Mouse (Mus musculus) hindbrain, embryonic 13.5 days (tissue): ENCODE results near the gene Ppp1r11. TPM values are rescaled to one million over a fixed set of nuclear protein-coding genes. Genes with fewer than 3 reads are reported as not detected.

Source experiments
- ATAC-seq: fragments of 200-750 bp; cut with Nextera tagmentation; 2 replicates; pipeline ENCODE4 v1.8.0; 2017; ENCODE audit warnings: moderate TSS enrichment; ENCODE audit not compliant: low FRiP score
- H3K27ac ChIP-seq: fragments of 300-500 bp; sonication (generic); 2 replicates; pipeline ENCODE4 v1.5.1; 2015; ENCODE audit warnings: inconsistent platforms, mild to moderate bottlenecking, moderate library complexity
- H3K27me3 ChIP-seq: fragments of 300-500 bp; sonication (generic); 2 replicates; pipeline ENCODE4 v1.6.1; 2015; ENCODE audit warnings: mild to moderate bottlenecking, inconsistent platforms
- H3K36me3 ChIP-seq: fragments of 300-500 bp; sonication (generic); 2 replicates; pipeline ENCODE4 v1.6.1; 2015; ENCODE audit warnings: mild to moderate bottlenecking, inconsistent platforms
- H3K4me1 ChIP-seq: fragments of 300-500 bp; sonication (generic); replicated peaks from 2 replicates; pipeline ENCODE4 v1.6.1; 2015; ENCODE audit warnings: inconsistent platforms
- H3K4me2 ChIP-seq: fragments of 300-500 bp; sonication (generic); 2 replicates; pipeline ENCODE4 v1.6.1; 2015; ENCODE audit warnings: inconsistent platforms, mild to moderate bottlenecking, moderate library complexity
- H3K4me3 ChIP-seq: fragments of 300-500 bp; sonication (generic); 2 replicates; pipeline ENCODE4 v1.5.1; 2015; ENCODE audit warnings: mild to moderate bottlenecking, inconsistent platforms
- H3K9ac ChIP-seq: fragments of 300-500 bp; sonication (generic); 2 replicates; pipeline ENCODE4 v1.6.1; 2015; ENCODE audit warnings: mild to moderate bottlenecking, inconsistent platforms
- H3K9me3 ChIP-seq: fragments of 300-500 bp; sonication (generic); 2 replicates; pipeline ENCODE4 v1.6.1; 2016; ENCODE audit warnings: inconsistent platforms
- WGBS: fragments of 180-500 bp; shearing (Covaris S2); methylation state at CpG from one replicate; pipeline ENCODE4 v1.1.7; 2015; 5-methylcytosine and 5-hydroxymethylcytosine counted together
- polyA plus RNA-seq: library from polyadenylated mRNA; unstranded; fragments of >200 nt; fragmentation: Nextera tagmentation; extraction: Ambion mirVana; gene quantifications from 2 replicates; pipeline ENCODE4 v1.2.1, GENCODE M21; 2015

Gene Ppp1r11
- polyA plus RNA-seq, 1 experiment from 2014 or later = 169 TPM

DNA sequence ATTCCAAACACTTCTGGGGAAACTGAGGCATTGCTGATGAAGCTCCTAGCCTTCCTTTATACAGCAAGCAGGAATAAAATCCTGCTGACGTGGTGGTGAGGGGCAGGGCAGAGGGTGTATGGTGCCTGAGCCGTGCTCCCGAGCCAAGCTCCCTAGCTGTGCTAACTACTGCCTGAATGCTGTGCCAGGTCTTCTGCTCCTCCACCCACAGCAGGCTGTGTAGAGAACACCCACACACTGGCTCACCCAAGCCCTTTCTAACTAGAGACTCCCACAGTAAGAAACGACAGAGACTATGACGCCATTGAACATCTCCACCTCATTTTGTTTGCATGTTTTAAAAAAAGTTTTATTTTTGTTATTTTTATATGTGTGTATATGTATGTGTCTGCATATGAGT lies 51.5 kb downstream of the Ppp1r11 start:
- ATAC-seq = no peak
- WGBS = 87% methylated on average over 5 of the region's 5 CpGs
- H3K4me3 ChIP-seq = no peak overlapping the region
- H3K27ac ChIP-seq = no peak overlapping the region
- H3K4me2 ChIP-seq = no peak overlapping the region
- no peaks in the 10 kb centered on the region for H3K4me1 ChIP-seq
- no peak overlapping the region for H3K9ac ChIP-seq
- H3K36me3 ChIP-seq = no peaks in the 10 kb centered on the region
- H3K27me3 ChIP-seq = no peaks in the 10 kb centered on the region
- H3K9me3 ChIP-seq = no peaks in the 10 kb centered on the region

- H3K4me3 ChIP-seq = no peak overlapping the region
- whole genome bisulfite sequencing = 92% methylated on average over 4 of the region's 4 CpGs
- no peaks in the 10 kb centered on the region for H3K4me1 ChIP-seq
- no peak overlapping the region for H3K4me2 ChIP-seq
- H3K9me3 ChIP-seq = no peaks in the 10 kb centered on the region
- H3K36me3 ChIP-seq = no peaks in the 10 kb centered on the region
- ATAC-seq = no peak
- no peak overlapping the region for H3K9ac ChIP-seq
- no peaks in the 10 kb centered on the region for H3K27me3 ChIP-seq
- H3K27ac ChIP-seq = no peak overlapping the region
These were observed 52.2 kb downstream of the Ppp1r11 start for GRCm38 (mm10) chr17:36899376-36899775.

Other genes with a start within 250 kb of the Ppp1r11 start
- gene H2-M10.5, start 178.8 kb downstream of the Ppp1r11 start, polyA plus RNA-seq = not detected in 2 replicates
- gene H2-M10.6, start 139.6 kb downstream of the Ppp1r11 start, polyA plus RNA-seq = not detected in 2 replicates
- gene Trim26, start 114.6 kb downstream of the Ppp1r11 start, polyA plus RNA-seq = 48.7 and 49.1 TPM in 2 replicates
- 0.40 and 0.52 TPM in 2 replicates for gene Trim15, start 84.5 kb downstream of the Ppp1r11 start, polyA plus RNA-seq
- 1.3 and 1.8 TPM in 2 replicates for gene Trim10, start 82.2 kb downstream of the Ppp1r11 start, polyA plus RNA-seq
- gene Trim40, start 61.6 kb downstream of the Ppp1r11 start, polyA plus RNA-seq = not detected in 2 replicates
- not detected in 2 replicates for gene Trim31, start 53.6 kb downstream of the Ppp1r11 start, polyA plus RNA-seq
- 0.69 and 1.3 TPM in 2 replicates for gene Rnf39, start 8.8 kb downstream of the Ppp1r11 start, polyA plus RNA-seq
- gene Znrd1, start 6.8 kb upstream of the Ppp1r11 start, polyA plus RNA-seq = 66.4 and 67.7 TPM in 2 replicates
- 5.7 and 6.3 TPM in 2 replicates for gene Znrd1as, start 6.9 kb upstream of the Ppp1r11 start, polyA plus RNA-seq
- gene 2410137M14Rik, start 29.5 kb upstream of the Ppp1r11 start, polyA plus RNA-seq = 0.47 TPM in 1 of 2 replicates, not detected in the other
- gene H2-M5, start 37.8 kb upstream of the Ppp1r11 start, polyA plus RNA-seq = 2.7 and 2.8 TPM in 2 replicates
- 270 and 287 TPM in 2 replicates for gene Zfp57, start 49.4 kb upstream of the Ppp1r11 start, polyA plus RNA-seq
- 1.3 and 2.1 TPM in 2 replicates for gene Mog, start 71.7 kb upstream of the Ppp1r11 start, polyA plus RNA-seq
- 55.6 and 57.0 TPM in 2 replicates for gene Gabbr1, start 94.2 kb upstream of the Ppp1r11 start, polyA plus RNA-seq
- not detected in 2 replicates for gene Olfr90, start 136.8 kb upstream of the Ppp1r11 start, polyA plus RNA-seq
- gene Olfr91, start 146.5 kb upstream of the Ppp1r11 start, polyA plus RNA-seq = not detected in 2 replicates
- not detected in 2 replicates for gene Olfr92, start 168.3 kb upstream of the Ppp1r11 start, polyA plus RNA-seq
- not detected in 2 replicates for gene Olfr93, start 209.8 kb upstream of the Ppp1r11 start, polyA plus RNA-seq
- not detected in 2 replicates for gene Ubd, start 242.2 kb upstream of the Ppp1r11 start, polyA plus RNA-seq
- not detected in 2 replicates for gene Olfr94, start 249.3 kb upstream of the Ppp1r11 start, polyA plus RNA-seq